Mouse (Mus musculus): ENCODE results near the gene Nkd1.

- TF ChIP-seq POLR2A (IDR thresholded peaks at IDR 0.05; ENCODE audit: low read depth, low read length) (no peak), CTCF (IDR thresholded peaks at IDR 0.05; ENCODE audit: extremely low read depth, insufficient read depth, insufficient read length, insufficient replicate concordance) (no peak)
Observed at GRCm38 (mm10) chr8:88618612-88619011, 97.5 kb downstream of the Nkd1 start.

Measured in spleen, adult 2 months (tissue).